In genomic region chr2:22621828-22622731, GRCm38 (mm10) we compare ENCODE assay signal across 7 mouse cellular contexts. TPM values are rescaled to one million over a fixed set of nuclear protein-coding genes. Genes with fewer than 3 reads are reported as not detected.
DNase-seq lines count a peak whose midpoint lies in the region; ATAC-seq and TF ChIP-seq lines count a peak whose summit lies in the region.

TSS of gene Gad2 (plus strand) at chr2:22622205.

- under 1% methylated on average over 53 of the region's 55 CpGs for WGBS in heart, embryonic 14.5 days
- WGBS in liver, postnatal 0 days (ENCODE audit: insufficient replicate concordance), result 1% methylated on average over 55 of the region's 55 CpGs
- WGBS in stomach, embryonic 16.5 days, result under 1% methylated on average over 55 of the region's 55 CpGs

- no peak within 1 kb of the TSS for H3K9ac ChIP-seq in heart, embryonic 14.5 days (ENCODE audit: low read length)
- H3K9ac ChIP-seq in liver, postnatal 0 days (replicated peaks), result no peak within 1 kb of the TSS
- no peak within 1 kb of the TSS for H3K9ac ChIP-seq in stomach, embryonic 16.5 days (ENCODE audit: low read length)

- H3K4me2 ChIP-seq in heart, embryonic 14.5 days (ENCODE audit: low read length), result peak within 1 kb of the TSS; percentile 80
- peak within 1 kb of the TSS; percentile 40 for H3K4me2 ChIP-seq in liver, postnatal 0 days (ENCODE audit: low read depth, low read length)
- peak within 1 kb of the TSS; percentile 65 for H3K4me2 ChIP-seq in stomach, embryonic 16.5 days (ENCODE audit: low read depth, low read length)

- TF ChIP-seq EP300 in liver, postnatal 0 days (IDR thresholded peaks at IDR 0.05; ENCODE audit: low read depth), result no peak

- peaks cover 98% of the 10 kb centered on the region for H3K27me3 ChIP-seq in heart, embryonic 14.5 days (ENCODE audit: control insufficient read depth, insufficient read depth, low read length)
- H3K27me3 ChIP-seq in liver, postnatal 0 days (ENCODE audit: insufficient read depth, low read length), result peaks cover 76% of the 10 kb centered on the region
- H3K27me3 ChIP-seq in stomach, embryonic 16.5 days (ENCODE audit: control insufficient read depth, insufficient read depth, low read length), result peaks cover 88% of the 10 kb centered on the region

- no peak within 1 kb of the TSS for H3K27ac ChIP-seq in heart, embryonic 14.5 days (replicated peaks in 1 of 2; ENCODE audit: control insufficient read depth in 1 of 2, insufficient read depth in 1 of 2, low read depth in 2 of 2, low read length in 2 of 2)
- no peak within 1 kb of the TSS for H3K27ac ChIP-seq in liver, postnatal 0 days (ENCODE audit: low read depth)
- no peak within 1 kb of the TSS for H3K27ac ChIP-seq in stomach, embryonic 16.5 days (ENCODE audit: low read length)

- H3K4me1 ChIP-seq in heart, embryonic 14.5 days (ENCODE audit: control insufficient read depth in 2 of 2, insufficient read depth in 2 of 2, low read length in 2 of 2), result peaks cover 4 to 17% of the 10 kb centered on the region in 2 experiments; a peak in 3 of 4 replicates
- peaks cover 10% of the 10 kb centered on the region for H3K4me1 ChIP-seq in liver, postnatal 0 days (ENCODE audit: insufficient read depth)
- H3K4me1 ChIP-seq in stomach, embryonic 16.5 days (ENCODE audit: control insufficient read depth, insufficient read depth, low read length), result peaks cover 11% of the 10 kb centered on the region; the same call in 1 of the 2 replicates

- H3K4me3 ChIP-seq in heart, embryonic 14.5 days (ENCODE audit: control insufficient read depth in 1 of 2, insufficient read depth in 1 of 2, low read depth in 1 of 2, low read length in 2 of 2), result peak within 1 kb of the TSS; percentile 24 to 43
- H3K4me3 ChIP-seq in liver, postnatal 0 days (ENCODE audit: low read depth, low read length), result peak within 1 kb of the TSS; percentile 8; the same call in 1 of the 2 replicates
- H3K4me3 ChIP-seq in stomach, embryonic 16.5 days (replicated peaks; ENCODE audit: low read length), result peak within 1 kb of the TSS; percentile 35

- peak; percentile 73; the same call in 1 of the 2 replicates for ATAC-seq in heart, embryonic 14.5 days (ENCODE audit: insufficient number of reproducible peaks, insufficient read depth, low FRiP score, low read depth)
- ATAC-seq in liver, postnatal 0 days, result no peak
- peak; percentile 61 for ATAC-seq in stomach, embryonic 16.5 days (ENCODE audit: insufficient read depth, low FRiP score)

- H3K36me3 ChIP-seq in heart, embryonic 14.5 days (ENCODE audit: control insufficient read depth, insufficient read depth, low read length), result no peaks in the 10 kb centered on the region
- no peaks in the 10 kb centered on the region for H3K36me3 ChIP-seq in liver, postnatal 0 days (replicated peaks; ENCODE audit: insufficient read depth, low read length)
- no peaks in the 10 kb centered on the region for H3K36me3 ChIP-seq in stomach, embryonic 16.5 days (ENCODE audit: control insufficient read depth, insufficient read depth, low read length)

- no peak for TF ChIP-seq CTCF in liver, postnatal 0 days (IDR thresholded peaks at IDR 0.05; ENCODE audit: low read depth)

- peak; percentile 20 for DNase-seq in thymus, postnatal 14 days
- DNase-seq in thymus, postnatal 10 days (ENCODE audit: low spot score in 2 of 2), result no peak
- DNase-seq in cerebellum, postnatal 14 days, result peak; percentile 55 to 60
- DNase-seq in kidney, postnatal 14 days, result peak; percentile 28
- DNase-seq in liver, postnatal 0 days, result peak; percentile 25

- no peaks in the 10 kb centered on the region for H3K9me3 ChIP-seq in heart, embryonic 14.5 days (ENCODE audit: control insufficient read depth, low read length)
- H3K9me3 ChIP-seq in liver, postnatal 0 days (ENCODE audit: low read length), result no peaks in the 10 kb centered on the region
- no peaks in the 10 kb centered on the region for H3K9me3 ChIP-seq in stomach, embryonic 16.5 days (replicated peaks; ENCODE audit: control insufficient read depth, low read length)

RNA-seq across cellular contexts. Expression of gene Gad2, which starts in this region (rescaled TPM):
- polyA plus RNA-seq in heart, embryonic 14.5 days (2014; fragmentation: Nextera tagmentation; extraction: Ambion mirVana), result 0.11 and 0.68 TPM in 2 replicates
- polyA plus RNA-seq in liver, postnatal 0 days (2015; fragmentation: Nextera tagmentation; extraction: Ambion mirVana), result not detected in 2 replicates
- 0.06 and 0.66 TPM in 2 replicates for polyA plus RNA-seq in stomach, embryonic 16.5 days (2015; fragmentation: Nextera tagmentation; extraction: Ambion mirVana)

Comparison
In these comparisons a context has a peak if more than half of its experiments do, and no peak if none do; other contexts are left out.
1. DNase-seq: peak in thymus, postnatal 14 days (single experiment), cerebellum, postnatal 14 days (2 of 2) and kidney, postnatal 14 days (single experiment); none in thymus, postnatal 10 days (0 of 2).
2. Peak in ATAC-seq, H3K4me3 ChIP-seq and H3K4me2 ChIP-seq in heart, embryonic 14.5 days; RNA of the gene not detected or under 1 TPM.
3. Peak in DNase-seq, H3K4me3 ChIP-seq and H3K4me2 ChIP-seq in liver, postnatal 0 days; RNA of the gene not detected or under 1 TPM.
4. Peak in ATAC-seq, H3K4me3 ChIP-seq and H3K4me2 ChIP-seq in stomach, embryonic 16.5 days; RNA of the gene not detected or under 1 TPM.
5. Peak in every context shown above with its lines, with median percentiles within 50 percentile points of each other: H3K4me2 ChIP-seq and H3K4me3 ChIP-seq.